Mouse (Mus musculus) CH12.LX (cell line): ENCODE measurements at regions not wholly inside any gene's neighbourhood (a gene's known extent, or its start where the extent isn't known, plus 50 kb on each side); places are given as distances from the start of the nearest gene placed in this dataset.

ENCODE experiments used
- KAT2A ChIP-seq: IDR thresholded peaks from 2 replicates; pipeline ENCODE4 v1.6.1; 2012; ENCODE audit warnings: low read length, improper control_type of control experiment, inconsistent platforms; ENCODE audit not compliant: insufficient replicate concordance
- ZNF384 ChIP-seq: IDR thresholded peaks from 2 replicates; pipeline ENCODE4 v1.6.1; 2012; ENCODE audit warnings: low read depth, low read length, improper control_type of control experiment, inconsistent platforms

DNA sequence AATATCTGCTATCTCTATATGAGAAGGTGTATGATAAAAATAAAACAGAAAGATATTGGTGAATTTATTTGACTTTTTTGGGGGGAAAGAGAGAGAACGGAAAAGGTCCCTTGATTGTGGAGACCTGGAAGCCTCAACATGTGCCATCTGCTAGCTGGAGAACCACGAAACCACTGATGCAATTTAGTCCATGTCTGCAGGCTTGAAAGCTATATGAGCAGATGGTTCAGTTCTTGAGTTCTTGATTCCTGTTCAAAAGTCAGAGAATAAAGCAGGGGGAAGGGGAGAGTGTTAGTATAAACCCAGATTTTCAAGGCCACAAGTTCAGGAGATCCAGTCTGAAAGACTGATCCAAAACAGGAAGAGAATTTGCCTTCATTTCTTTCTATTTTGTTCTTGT lies 1199.5 kb upstream of the Zeb2 start:
- TF ChIP-seq ZNF384 = no peak
- TF ChIP-seq KAT2A = no peak
